Mouse (Mus musculus) forebrain, embryonic 12.5 days (tissue): ENCODE results near the gene Fam117b. TPM values are rescaled to one million over a fixed set of nuclear protein-coding genes. Genes with fewer than 3 reads are reported as not detected.

Experiments used
- ATAC-seq: fragments of 200-750 bp; cut with Nextera tagmentation; 2 replicates; pipeline ENCODE4 v1.8.0; 2017; ENCODE audit warnings: moderate TSS enrichment; ENCODE audit not compliant: low FRiP score
- H3K27ac ChIP-seq: fragments of 300-500 bp; sonication (generic); 2 replicates; pipeline ENCODE4 v1.5.1; 2016; ENCODE audit warnings: mild to moderate bottlenecking
- H3K27me3 ChIP-seq: fragments of 300-500 bp; sonication (generic); 2 replicates; pipeline ENCODE4 v1.6.1; 2016; ENCODE audit warnings: mild to moderate bottlenecking
- H3K36me3 ChIP-seq: fragments of 300-500 bp; sonication (generic); replicated peaks from 2 replicates; pipeline ENCODE4 v1.6.1; 2016; ENCODE audit warnings: mild to moderate bottlenecking
- H3K4me1 ChIP-seq: fragments of 300-500 bp; sonication (generic); 2 replicates; pipeline ENCODE4 v1.6.1; 2016
- H3K4me2 ChIP-seq: fragments of 300-500 bp; sonication (generic); 2 replicates; pipeline ENCODE4 v1.6.1; 2016; ENCODE audit warnings: mild to moderate bottlenecking, moderate library complexity
- H3K4me3 ChIP-seq: fragments of 300-500 bp; sonication (generic); replicated peaks from 2 replicates; pipeline ENCODE4 v1.5.1; 2016; ENCODE audit warnings: mild to moderate bottlenecking
- H3K9ac ChIP-seq: fragments of 300-500 bp; sonication (generic); 2 replicates; pipeline ENCODE4 v1.6.1; 2016; ENCODE audit warnings: mild to moderate bottlenecking
- H3K9me3 ChIP-seq: fragments of 300-500 bp; sonication (generic); 2 replicates; pipeline ENCODE4 v1.6.1; 2016
- WGBS: fragments of 180-500 bp; shearing (Covaris S2); methylation state at CpG from one replicate; pipeline ENCODE4 v1.1.7; 2016; 5-methylcytosine and 5-hydroxymethylcytosine counted together
- polyA plus RNA-seq: library from polyadenylated mRNA; unstranded; fragments of >200 nt; fragmentation: Nextera tagmentation; extraction: Ambion mirVana; gene quantifications from 2 replicates; pipeline ENCODE4 v1.2.1, GENCODE M21; 2016

Fam117b gene
- 23.4 and 25.0 TPM in 2 replicates for polyA plus RNA-seq

- H3K9me3 ChIP-seq, result no peaks in the 10 kb centered on the region
- ATAC-seq, result peak; percentile 99
- peaks cover 25% of the 10 kb centered on the region for H3K4me1 ChIP-seq
- peak within 1 kb of the TSS; percentile 96 for H3K9ac ChIP-seq
- peak within 1 kb of the TSS; percentile 92 for H3K27ac ChIP-seq
- H3K27me3 ChIP-seq, result no peaks in the 10 kb centered on the region
- WGBS, result under 1% methylated on average over 69 of the region's 72 CpGs
- peak within 1 kb of the TSS; percentile 93 for H3K4me3 ChIP-seq
- H3K36me3 ChIP-seq, result no peaks in the 10 kb centered on the region
- peak within 1 kb of the TSS; percentile 81 for H3K4me2 ChIP-seq
These were observed at the start of gene Fam117b for GRCm38 (mm10) chr1:59912413-59913157. Gene Fam117b (plus strand): TSS chr1:59913006.

- Histone ChIP-seq H3K4me2 (no peak overlapping the region), H3K4me1 (no peaks in the 10 kb centered on the region), H3K36me3 (peaks cover 49% of the 10 kb centered on the region), H3K27ac (no peak overlapping the region), H3K9ac (no peak overlapping the region), H3K27me3 (no peaks in the 10 kb centered on the region), H3K9me3 (no peaks in the 10 kb centered on the region), H3K4me3 (no peak overlapping the region)
- no peak for ATAC-seq
- 95% methylated on average over 5 of the region's 5 CpGs for WGBS
These were observed 44.8 kb upstream of the Fam117b start for GRCm38 (mm10) chr1:59868041-59868440.

- Histone ChIP-seq H3K4me1 (no peaks in the 10 kb centered on the region), H3K9ac (no peak overlapping the region), H3K27ac (no peak overlapping the region), H3K9me3 (no peaks in the 10 kb centered on the region), H3K27me3 (no peaks in the 10 kb centered on the region), H3K4me2 (no peak overlapping the region), H3K36me3 (peaks cover 26% of the 10 kb centered on the region), H3K4me3 (no peak overlapping the region)
- WGBS, result 93% methylated on average over 3 of the region's 3 CpGs
- ATAC-seq, result no peak
These were observed 38.8 kb upstream of the Fam117b start for GRCm38 (mm10) chr1:59874023-59874422.

GRCm38 (mm10) chr1:59878098-59878497 is 34.7 kb upstream of the Fam117b start:
- H3K36me3 ChIP-seq, result peaks cover 22% of the 10 kb centered on the region
- WGBS, result 95% methylated on average over 7 of the region's 7 CpGs
- ATAC-seq, result no peak
- H3K9ac ChIP-seq, result no peak overlapping the region
- no peaks in the 10 kb centered on the region for H3K4me1 ChIP-seq
- no peak overlapping the region for H3K4me2 ChIP-seq
- H3K4me3 ChIP-seq, result no peak overlapping the region
- H3K9me3 ChIP-seq, result no peaks in the 10 kb centered on the region
- no peak overlapping the region for H3K27ac ChIP-seq
- no peaks in the 10 kb centered on the region for H3K27me3 ChIP-seq

GRCm38 (mm10) chr1:59883349-59884134 is 29.3 kb upstream of the Fam117b start:
- H3K4me1 ChIP-seq, result peaks cover 14% of the 10 kb centered on the region
- 33% methylated on average over 3 of the region's 3 CpGs for WGBS
- H3K27ac ChIP-seq, result no peak overlapping the region
- no peak overlapping the region for H3K4me3 ChIP-seq
- H3K36me3 ChIP-seq, result peaks cover 14% of the 10 kb centered on the region
- ATAC-seq, result peak; percentile 54; the same call in 1 of the 2 replicates
- H3K4me2 ChIP-seq, result no peak overlapping the region
- H3K9me3 ChIP-seq, result no peaks in the 10 kb centered on the region
- H3K27me3 ChIP-seq, result no peaks in the 10 kb centered on the region
- no peak overlapping the region for H3K9ac ChIP-seq

- WGBS, result 56% methylated on average over 4 of the region's 4 CpGs
- no peak for ATAC-seq
These were observed 25.9 kb upstream of the Fam117b start for GRCm38 (mm10) chr1:59886899-59887298.

GRCm38 (mm10) chr1:59888018-59888417 is 24.8 kb upstream of the Fam117b start:
- H3K27me3 ChIP-seq, result no peaks in the 10 kb centered on the region
- no peak for ATAC-seq
- H3K4me3 ChIP-seq, result no peak overlapping the region
- H3K4me2 ChIP-seq, result no peak overlapping the region
- no peak overlapping the region for H3K9ac ChIP-seq
- no peak overlapping the region for H3K27ac ChIP-seq
- H3K9me3 ChIP-seq, result no peaks in the 10 kb centered on the region
- H3K36me3 ChIP-seq, result no peaks in the 10 kb centered on the region
- peaks cover 14% of the 10 kb centered on the region for H3K4me1 ChIP-seq

More at GRCm38 (mm10) chr1:59886899-59887298, 25.9 kb upstream of the Fam117b start:
- Histone ChIP-seq H3K27me3 (no peaks in the 10 kb centered on the region), H3K9ac (no peak overlapping the region), H3K36me3 (no peaks in the 10 kb centered on the region), H3K9me3 (no peaks in the 10 kb centered on the region), H3K4me3 (no peak overlapping the region), H3K4me1 (peaks cover 14% of the 10 kb centered on the region), H3K4me2 (no peak overlapping the region), H3K27ac (no peak overlapping the region)

GRCm38 (mm10) chr1:59891185-59891584 is 21.6 kb upstream of the Fam117b start:
- H3K36me3 ChIP-seq, result no peaks in the 10 kb centered on the region
- no peak overlapping the region for H3K4me2 ChIP-seq
- H3K9me3 ChIP-seq, result no peaks in the 10 kb centered on the region
- H3K27me3 ChIP-seq, result no peaks in the 10 kb centered on the region
- H3K9ac ChIP-seq, result no peak overlapping the region
- no peak overlapping the region for H3K4me3 ChIP-seq
- WGBS, result 79% methylated on average over 4 of the region's 4 CpGs
- H3K4me1 ChIP-seq, result peaks cover 14% of the 10 kb centered on the region
- ATAC-seq, result no peak
- no peak overlapping the region for H3K27ac ChIP-seq

GRCm38 (mm10) chr1:59892777-59893176 is 20.0 kb upstream of the Fam117b start:
- ATAC-seq, result no peak
- H3K27ac ChIP-seq, result no peak overlapping the region
- H3K4me1 ChIP-seq, result peaks cover 4% of the 10 kb centered on the region; the same call in 1 of the 2 replicates
- no peak overlapping the region for H3K9ac ChIP-seq
- no peak overlapping the region for H3K4me3 ChIP-seq
- H3K27me3 ChIP-seq, result no peaks in the 10 kb centered on the region
- no peaks in the 10 kb centered on the region for H3K9me3 ChIP-seq
- no peaks in the 10 kb centered on the region for H3K36me3 ChIP-seq
- 88% methylated on average over 8 of the region's 8 CpGs for WGBS
- H3K4me2 ChIP-seq, result no peak overlapping the region

GRCm38 (mm10) chr1:59894025-59894424 is 18.8 kb upstream of the Fam117b start:
- WGBS, result 86% methylated on average over 4 of the region's 4 CpGs
- ATAC-seq, result no peak
- Histone ChIP-seq H3K36me3 (no peaks in the 10 kb centered on the region), H3K27me3 (no peaks in the 10 kb centered on the region), H3K4me3 (no peak overlapping the region), H3K4me1 (no peaks in the 10 kb centered on the region), H3K9ac (no peak overlapping the region), H3K4me2 (no peak overlapping the region), H3K27ac (no peak overlapping the region), H3K9me3 (no peaks in the 10 kb centered on the region)

- no peaks in the 10 kb centered on the region for H3K9me3 ChIP-seq
- no peak overlapping the region for H3K9ac ChIP-seq
- no peak overlapping the region for H3K27ac ChIP-seq
- H3K4me3 ChIP-seq, result no peak overlapping the region
- 66% methylated on average over 4 of the region's 4 CpGs for WGBS
- H3K27me3 ChIP-seq, result no peaks in the 10 kb centered on the region
- no peaks in the 10 kb centered on the region for H3K4me1 ChIP-seq
- no peak overlapping the region for H3K4me2 ChIP-seq
- H3K36me3 ChIP-seq, result no peaks in the 10 kb centered on the region
- no peak for ATAC-seq
These were observed 17.4 kb upstream of the Fam117b start for GRCm38 (mm10) chr1:59895456-59895855.

- Histone ChIP-seq H3K9me3 (no peaks in the 10 kb centered on the region), H3K9ac (no peak overlapping the region), H3K36me3 (no peaks in the 10 kb centered on the region), H3K4me3 (no peak overlapping the region), H3K4me2 (no peak overlapping the region), H3K27ac (no peak overlapping the region), H3K4me1 (no peaks in the 10 kb centered on the region), H3K27me3 (no peaks in the 10 kb centered on the region)
- no peak for ATAC-seq
- 71% methylated on average over 5 of the region's 5 CpGs for WGBS
These were observed 15.5 kb upstream of the Fam117b start for GRCm38 (mm10) chr1:59897147-59897798.
